Mouse (Mus musculus): ENCODE results near the gene Otud7a.
A peak's percentile ranks its signal among the peaks of the same experiment; 100 is the strongest.
"Not testable (repeated sequence)": the region's sequence is repeated elsewhere in the genome, so short reads cannot be mapped to it uniquely, and the experiment has no call there.

Gene Otud7a

GRCm38 (mm10) chr7:63558918-63559317 lies 114.4 kb downstream of the Otud7a start:
- no peak for DNase-seq

GRCm38 (mm10) chr7:63559679-63560078 lies 115.1 kb downstream of the Otud7a start:
- peak; percentile 52 to 61 for DNase-seq

GRCm38 (mm10) chr7:63583310-63583709 lies 138.8 kb downstream of the Otud7a start:
- DNase-seq: no peak

GRCm38 (mm10) chr7:63586184-63586870 lies 141.8 kb downstream of the Otud7a start:
- peak; percentile 78 to 87 for DNase-seq

- no peak for DNase-seq
Observed at GRCm38 (mm10) chr7:63590305-63590704, 145.8 kb downstream of the Otud7a start.

DNA sequence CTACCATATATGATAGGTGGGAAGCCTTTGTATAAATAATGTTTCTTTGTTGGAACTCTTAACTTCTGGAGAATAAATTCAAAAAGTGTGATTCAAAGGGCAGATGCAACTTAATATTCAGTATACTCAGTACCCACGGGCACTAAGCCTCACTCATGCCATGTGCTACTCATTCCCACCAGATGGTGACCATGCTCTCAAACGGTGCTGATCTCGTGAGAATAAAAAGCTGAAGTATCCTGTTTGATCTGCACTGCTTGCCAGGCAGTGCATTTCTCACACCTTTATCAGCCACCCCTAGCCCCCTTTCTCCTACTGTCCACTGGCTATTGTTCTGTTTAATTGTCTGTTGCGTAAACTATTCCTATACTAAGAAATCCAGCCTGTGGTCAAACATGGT lies 146.8 kb downstream of the Otud7a start:
- no peak for DNase-seq

DNA sequence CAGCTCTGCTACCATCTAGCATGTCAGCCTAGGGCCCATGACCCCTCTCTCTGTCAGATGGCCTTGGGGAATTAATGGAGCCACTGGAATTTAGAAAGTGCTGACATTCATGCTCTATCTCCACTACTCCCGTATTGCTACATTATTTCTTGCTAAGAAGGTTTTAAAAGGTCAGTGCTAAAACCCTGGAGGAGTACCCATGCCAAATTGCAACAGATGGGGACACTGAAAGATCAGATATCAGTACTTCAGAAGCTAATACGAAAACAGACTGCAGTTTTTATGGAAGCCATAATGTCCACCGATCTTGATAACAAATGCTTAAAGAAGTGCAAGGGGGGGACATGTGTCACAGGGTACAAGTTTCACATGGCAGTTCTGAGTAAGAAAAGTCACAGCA lies 147.5 kb downstream of the Otud7a start:
- no peak for DNase-seq

DNA sequence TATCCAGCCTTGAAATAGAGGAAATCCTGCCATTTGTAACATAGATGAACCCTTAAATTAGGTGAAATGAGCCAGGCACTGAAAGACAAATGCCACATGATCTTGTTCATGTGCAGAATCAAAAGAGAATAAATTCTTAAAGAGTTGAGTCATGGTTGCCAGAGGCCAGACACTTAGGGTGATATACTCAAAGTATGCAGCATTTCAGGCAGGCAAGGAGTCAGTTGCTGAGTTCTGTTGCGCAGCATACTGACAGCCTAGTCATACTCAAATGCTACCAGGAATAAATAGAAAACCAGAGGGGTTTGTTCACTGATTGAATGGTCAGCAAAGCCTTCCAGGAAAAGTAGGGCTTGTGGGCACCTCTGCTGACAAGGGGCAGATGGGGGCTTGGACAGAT lies 160.3 kb downstream of the Otud7a start:
- DNase-seq: no peak

- DNase-seq: no peak
Observed at GRCm38 (mm10) chr7:63617018-63617417, 172.5 kb downstream of the Otud7a start.

DNA sequence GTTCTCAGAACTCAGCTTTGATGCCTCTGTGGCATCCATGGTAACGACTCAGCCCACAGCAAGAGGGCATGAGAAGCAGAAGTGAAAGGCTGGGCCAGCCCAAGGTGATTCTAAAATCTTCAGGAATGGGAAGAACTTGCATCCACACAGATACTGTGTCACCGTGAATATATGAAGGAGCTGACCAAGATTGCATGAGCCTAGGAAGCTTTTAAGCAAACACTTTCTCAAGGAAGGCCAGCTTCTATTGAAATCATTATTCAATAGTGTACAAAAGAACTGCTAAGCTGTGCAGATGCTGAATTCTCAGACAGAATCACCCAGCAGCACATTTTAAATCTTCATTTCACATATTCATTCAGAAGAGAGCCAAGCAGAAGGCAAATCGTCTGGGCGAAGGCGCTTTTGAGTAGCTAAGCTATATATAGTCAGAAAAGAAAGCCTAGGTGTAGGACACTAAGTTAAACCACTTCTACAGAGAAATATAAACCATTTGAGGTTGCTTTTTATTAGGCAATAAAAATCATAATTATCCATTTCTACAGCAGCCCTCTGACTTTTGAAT lies 176.3 kb downstream of the Otud7a start:
- no peak for DNase-seq

GRCm38 (mm10) chr7:63637651-63638050 lies 193.1 kb downstream of the Otud7a start:
- no peak for DNase-seq

DNA sequence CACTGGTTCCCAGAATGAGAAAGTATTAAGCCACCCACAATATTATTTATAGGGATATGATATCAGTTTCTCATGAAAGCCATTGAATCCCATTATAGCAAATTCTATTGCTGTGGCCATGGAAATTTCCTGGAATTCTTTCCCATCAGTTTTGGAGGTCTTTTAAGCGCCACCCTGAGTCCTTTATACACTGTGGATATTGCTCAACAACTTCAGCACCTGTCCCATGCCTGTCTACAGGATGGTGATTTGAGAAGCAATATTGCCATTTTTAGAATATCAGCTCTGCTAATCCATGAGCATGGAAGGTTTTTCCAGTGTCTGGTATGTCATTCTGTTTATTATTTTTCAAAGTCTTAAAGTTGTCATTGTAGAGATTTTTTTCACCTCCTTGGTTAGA lies 199.5 kb downstream of the Otud7a start:
- no peak for DNase-seq

DNA sequence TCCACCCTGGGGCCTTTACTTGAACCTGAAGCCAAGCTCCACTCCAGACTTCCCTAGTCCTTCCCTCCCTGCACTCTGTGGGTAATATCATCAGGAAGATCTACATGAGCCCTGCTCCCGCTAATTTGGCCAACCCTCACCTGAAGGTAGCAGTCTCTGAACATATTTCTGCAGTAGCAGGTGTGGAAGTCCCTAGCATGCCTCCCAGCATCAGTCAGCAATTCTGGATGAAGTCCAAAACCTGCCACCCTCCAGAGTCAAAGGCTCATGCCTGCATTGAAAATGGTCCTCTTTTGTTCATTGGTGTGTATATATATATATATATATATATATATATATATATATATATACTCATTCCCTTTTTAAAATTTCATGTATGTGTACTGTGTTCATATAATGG lies 202.6 kb downstream of the Otud7a start:
- peak in 1 of 2 experiments; percentile 54 for DNase-seq

- no peak for DNase-seq
Observed at GRCm38 (mm10) chr7:63660261-63660660, 215.7 kb downstream of the Otud7a start.

GRCm38 (mm10) chr7:63662757-63663156 lies 218.2 kb downstream of the Otud7a start:
- DNase-seq: no peak

DNA sequence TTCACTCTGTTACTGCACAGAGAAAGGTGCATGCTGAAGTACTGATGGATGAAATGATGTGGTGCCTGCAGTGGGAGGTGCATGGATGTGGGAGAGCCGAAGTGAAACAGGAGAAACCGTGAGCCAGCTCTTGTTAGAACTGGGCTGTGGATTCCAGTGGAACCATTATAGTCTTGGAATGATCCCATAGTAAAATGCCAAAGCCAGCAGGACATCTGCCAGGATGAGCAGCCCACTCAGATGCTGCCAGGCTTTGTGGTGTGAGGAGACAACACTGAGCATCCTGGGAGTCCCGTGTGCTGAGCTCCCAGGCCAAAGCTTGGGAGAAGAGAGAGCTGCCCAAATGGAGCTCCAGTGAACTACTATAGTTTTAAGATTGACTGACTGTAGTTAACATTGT lies 220.9 kb downstream of the Otud7a start:
- peak; percentile 49 to 62 for DNase-seq

DNA sequence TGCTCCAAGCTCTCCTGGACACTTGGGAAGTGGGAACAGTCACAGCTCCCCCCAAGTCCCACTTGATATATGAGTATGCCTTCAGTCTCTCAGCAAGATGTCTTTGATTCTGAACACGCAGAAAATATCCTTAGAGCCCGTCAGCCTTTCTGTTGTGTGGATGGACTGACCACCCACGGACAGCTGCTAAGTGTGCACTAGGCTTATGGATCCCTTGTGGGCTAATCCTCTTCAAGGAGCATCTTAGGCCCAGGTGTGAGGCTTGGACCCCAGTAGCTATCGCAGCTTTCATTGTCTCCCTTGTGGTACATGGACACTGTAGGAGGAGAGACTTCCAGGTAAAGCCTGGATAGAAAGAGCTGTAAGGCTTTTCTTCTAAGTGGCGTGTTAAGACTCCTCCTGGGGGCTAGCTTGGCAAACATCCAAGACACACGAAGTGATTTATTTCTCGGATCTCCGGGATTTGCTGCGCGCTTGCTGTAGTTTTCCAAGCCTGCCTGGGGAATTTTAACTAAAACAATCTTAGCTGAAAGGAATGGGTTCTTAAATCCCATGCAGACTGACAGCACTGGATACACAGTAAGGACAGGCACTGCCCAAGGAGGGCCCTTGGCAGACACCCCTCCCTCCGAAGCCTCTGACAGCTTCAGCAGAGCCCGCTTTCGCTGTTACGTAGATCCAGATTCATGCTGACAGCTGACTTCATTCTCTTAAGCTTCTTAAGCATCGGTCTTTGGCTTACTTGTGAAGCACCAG lies 223.6 kb downstream of the Otud7a start:
- no peak for DNase-seq

DNA sequence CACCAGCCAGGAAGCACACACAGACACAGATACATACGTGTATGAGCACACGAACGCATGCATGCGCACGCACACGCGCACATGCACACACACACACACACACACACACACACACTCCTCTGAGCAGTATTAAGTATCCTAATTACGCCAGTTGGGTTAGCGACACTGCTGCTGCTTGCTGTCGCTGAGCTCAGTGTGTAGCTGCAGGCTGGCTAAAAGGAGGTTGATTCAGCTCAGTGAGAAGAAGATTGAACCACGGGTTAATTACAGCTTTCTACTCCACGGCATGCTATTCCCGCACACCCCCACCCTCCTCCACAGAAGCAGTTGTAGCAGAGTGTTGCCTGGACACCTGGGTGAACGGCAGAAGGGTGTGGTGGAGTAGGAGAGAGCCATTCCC lies 224.4 kb downstream of the Otud7a start:
- no peak for DNase-seq

DNA sequence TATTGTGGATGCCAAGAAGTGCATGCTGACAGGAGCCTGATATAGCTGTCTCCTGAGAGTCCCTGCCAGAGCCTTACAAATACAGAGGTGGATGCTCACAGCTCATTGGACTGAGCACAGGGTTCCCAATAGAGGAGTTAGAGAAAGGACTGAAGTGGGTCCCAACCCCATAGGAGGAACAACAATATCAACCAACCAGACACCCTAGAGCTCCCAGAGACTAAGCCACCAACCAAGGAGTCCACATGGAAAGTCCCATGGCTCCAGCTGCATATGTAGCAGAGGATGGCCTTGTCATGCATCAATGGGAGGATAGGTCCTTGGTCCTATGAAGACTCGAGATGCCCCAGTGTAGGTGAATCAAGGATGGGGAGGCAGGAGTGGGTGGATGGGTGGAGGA lies 226.4 kb downstream of the Otud7a start:
- DNase-seq: not testable (repeated sequence)

- peak; percentile 81 to 84 for DNase-seq
Observed at GRCm38 (mm10) chr7:63671904-63672303, 227.4 kb downstream of the Otud7a start.

DNA sequence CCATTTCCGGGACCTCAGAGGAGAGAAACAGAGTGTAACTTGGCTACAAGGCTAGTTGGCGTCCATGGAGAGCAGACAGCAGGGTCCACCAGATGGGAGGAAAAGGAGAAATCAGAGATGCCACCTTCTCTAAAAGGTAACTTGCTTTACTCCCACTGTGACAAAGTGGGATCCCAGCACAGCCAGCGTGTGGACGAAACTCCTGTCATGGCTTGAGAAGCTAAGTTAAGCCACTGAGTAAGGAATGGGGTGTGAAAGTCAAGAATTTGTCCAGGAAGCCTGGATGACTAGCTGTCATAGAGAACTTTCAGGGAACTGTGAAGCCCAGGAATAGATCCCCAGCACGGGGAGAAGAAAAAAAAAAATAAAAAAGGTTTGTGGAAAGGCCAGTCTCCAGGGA lies 232.1 kb downstream of the Otud7a start:
- DNase-seq: no peak

GRCm38 (mm10) chr7:63677149-63677548 lies 232.6 kb downstream of the Otud7a start:
- DNase-seq: no peak

DNA sequence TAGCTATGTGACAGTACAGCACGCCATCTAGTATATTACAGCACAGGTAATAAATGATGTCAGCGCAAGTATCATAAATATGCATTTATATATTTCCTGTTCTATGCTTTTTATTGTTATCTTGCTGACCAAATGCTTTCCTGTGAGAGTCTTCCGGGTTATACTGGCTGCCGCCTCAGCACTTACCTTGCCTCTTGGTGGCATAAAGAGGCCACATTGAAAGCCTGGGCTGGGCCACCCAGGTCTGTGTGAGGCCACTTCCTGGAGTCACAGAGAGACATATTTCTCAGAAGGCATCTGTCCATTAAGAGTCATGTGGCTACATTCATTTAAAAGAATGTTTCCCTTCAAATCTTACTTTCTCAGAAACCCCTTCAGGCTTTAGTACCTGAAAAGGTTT lies 242.5 kb downstream of the Otud7a start:
- DNase-seq: peak; percentile 1 to 2

DNA sequence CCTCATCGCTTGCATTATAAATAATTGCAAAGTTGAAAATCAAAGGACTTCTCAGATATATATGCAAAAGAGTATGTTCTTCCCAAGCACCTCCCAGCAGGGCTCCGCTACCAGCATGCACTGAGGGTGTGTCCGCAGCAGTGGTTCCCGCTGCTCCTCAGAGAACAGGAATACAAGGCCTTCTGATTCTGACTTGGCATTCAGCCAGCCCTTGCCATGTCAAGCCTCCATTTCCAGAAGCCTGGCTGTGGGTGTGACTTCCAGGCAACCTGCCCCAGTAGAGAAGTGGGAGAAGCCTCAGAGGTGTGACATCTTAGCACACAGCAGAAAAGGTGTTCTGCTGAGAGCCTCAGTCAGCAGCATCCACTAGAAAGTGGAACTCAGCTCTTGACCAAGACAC lies 253.4 kb downstream of the Otud7a start:
- DNase-seq: peak; percentile 54 to 63
